Mouse (Mus musculus): ENCODE results near the gene Slc25a38.
A peak's percentile ranks its signal among the peaks of the same experiment; 100 is the strongest.
"Not testable (repeated sequence)": the region's sequence is repeated elsewhere in the genome, so short reads cannot be mapped to it uniquely, and the experiment has no call there.

Slc25a38 gene

GRCm38 (mm10) chr9:120101165-120101564 is 9.0 kb upstream of the Slc25a38 start:
- DNase-seq: no peak

GRCm38 (mm10) chr9:120108953-120109352 is 1.2 kb upstream of the Slc25a38 start:
- not testable (repeated sequence) for DNase-seq

GRCm38 (mm10) chr9:120111156-120111945 is 1.2 kb downstream of the Slc25a38 start:
- DNase-seq: no peak

GRCm38 (mm10) chr9:120112472-120112871 is 2.3 kb downstream of the Slc25a38 start:
- DNase-seq: no peak

GRCm38 (mm10) chr9:120113456-120113855 is 3.3 kb downstream of the Slc25a38 start:
- no peak for DNase-seq

GRCm38 (mm10) chr9:120114051-120114788 is 4.0 kb downstream of the Slc25a38 start:
- no peak for DNase-seq

GRCm38 (mm10) chr9:120114789-120115151 is 4.6 kb downstream of the Slc25a38 start:
- no peak for DNase-seq

GRCm38 (mm10) chr9:120115580-120115979 is 5.4 kb downstream of the Slc25a38 start:
- DNase-seq: no peak

- no peak for DNase-seq
Measured at GRCm38 (mm10) chr9:120116184-120116624, 6.0 kb downstream of the Slc25a38 start.

GRCm38 (mm10) chr9:120118212-120118611 is 8.0 kb downstream of the Slc25a38 start:
- DNase-seq: no peak

- no peak for DNase-seq
Measured at GRCm38 (mm10) chr9:120120503-120120902, 10.3 kb downstream of the Slc25a38 start.

GRCm38 (mm10) chr9:120126868-120127267 is 16.7 kb downstream of the Slc25a38 start:
- no peak for DNase-seq

GRCm38 (mm10) chr9:120127538-120128251 is 17.5 kb downstream of the Slc25a38 start, which contains the start of gene Rpsa:
Rpsa (plus strand) TSS chr9:120127689.
- peak; percentile 98 for DNase-seq

- DNase-seq: no peak
Measured at GRCm38 (mm10) chr9:120129276-120129675, 19.1 kb downstream of the Slc25a38 start.

GRCm38 (mm10) chr9:120131784-120132288 is 21.7 kb downstream of the Slc25a38 start:
- no peak for DNase-seq

GRCm38 (mm10) chr9:120132980-120133754 is 23.0 kb downstream of the Slc25a38 start:
- DNase-seq: no peak

GRCm38 (mm10) chr9:120133755-120134475 is 23.7 kb downstream of the Slc25a38 start:
- DNase-seq: no peak

GRCm38 (mm10) chr9:120134529-120135160 is 24.5 kb downstream of the Slc25a38 start:
- DNase-seq: no peak

- DNase-seq: no peak
Measured at GRCm38 (mm10) chr9:120135454-120135853, 25.3 kb downstream of the Slc25a38 start.

- peak; percentile 83 for DNase-seq
Measured at GRCm38 (mm10) chr9:120140652-120141051, 30.5 kb downstream of the Slc25a38 start.

GRCm38 (mm10) chr9:120144474-120144873 is 34.3 kb downstream of the Slc25a38 start:
- no peak for DNase-seq

Measured in lung, postnatal 10 days (tissue).